Mouse (Mus musculus) stomach, postnatal 0 days (tissue): ENCODE measurements at regions not wholly inside any gene's neighbourhood (a gene's known extent, or its start where the extent isn't known, plus 50 kb on each side); places are given as distances from the start of the nearest gene placed in this dataset.

Experiments
- CTCF ChIP-seq: IDR thresholded peaks from 2 replicates; pipeline ENCODE4 v1.5.1; 2016; ENCODE audit warnings: antibody characterized with exemption, low read depth, mild to moderate bottlenecking, moderate library complexity
- EP300 ChIP-seq: optimal IDR thresholded peaks from 2 replicates; pipeline ENCODE3; 2016; ENCODE audit warnings: antibody characterized with exemption

DNA sequence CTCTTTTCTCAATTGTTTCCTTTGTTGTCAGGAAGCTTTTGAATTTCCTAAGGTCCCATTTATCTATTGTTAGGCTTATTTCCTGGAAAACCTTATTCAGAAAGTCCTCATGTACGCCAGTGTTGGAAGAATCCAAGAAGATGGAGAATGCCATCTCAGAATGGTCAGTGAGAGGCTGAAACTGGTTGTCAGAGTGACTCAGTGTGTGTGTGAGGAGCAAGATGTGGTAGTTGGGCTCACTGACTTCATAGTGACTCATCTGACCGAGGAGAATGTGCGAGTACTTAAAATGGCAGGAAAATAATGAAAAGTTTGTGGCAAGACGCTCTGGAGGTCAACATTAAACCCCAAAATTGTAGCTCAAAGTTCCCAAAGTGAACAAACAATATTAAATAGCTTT is 59.4 kb upstream of the Pum3 start:
- TF ChIP-seq CTCF, result no peak
- no peak for TF ChIP-seq EP300
